Mouse (Mus musculus): ENCODE data around the gene Abhd12b.
A peak's percentile ranks its signal among the peaks of the same experiment; 100 is the strongest.
"Not testable (repeated sequence)": the region's sequence is repeated elsewhere in the genome, so short reads cannot be mapped to it uniquely, and the experiment has no call there.

Abhd12b gene

GRCm38 (mm10) chr12:70139871-70140270 lies 14.1 kb upstream of the Abhd12b start:
- no peak for DNase-seq

DNA sequence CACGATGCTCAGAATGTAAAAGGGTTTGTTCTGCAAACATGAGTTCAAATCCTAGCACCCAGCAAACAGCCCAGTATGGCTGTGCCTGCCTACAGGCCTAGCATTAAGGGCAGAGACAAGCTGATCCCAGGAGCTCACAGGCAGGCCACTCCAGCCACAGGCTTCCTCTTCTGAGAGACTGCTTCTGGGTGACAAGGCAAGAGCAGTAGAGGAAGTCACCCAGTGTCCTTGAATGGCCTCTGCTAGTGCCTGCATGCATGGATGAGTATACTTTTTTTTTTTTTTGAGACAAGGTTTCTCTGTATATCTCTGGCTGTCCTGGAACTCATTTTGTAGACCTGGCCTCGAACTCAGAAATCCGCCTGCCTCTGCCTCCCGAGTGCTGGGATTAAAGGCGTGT lies 13.4 kb upstream of the Abhd12b start:
- peak in 1 of 2 experiments; percentile 38 for DNase-seq

GRCm38 (mm10) chr12:70140993-70141576 lies 12.9 kb upstream of the Abhd12b start:
- DNase-seq = no peak

GRCm38 (mm10) chr12:70144106-70144587 lies 9.8 kb upstream of the Abhd12b start:
- not testable (repeated sequence) for DNase-seq

- peak in 1 of 2 experiments; percentile 62 for DNase-seq
Measured at GRCm38 (mm10) chr12:70144637-70145448, 9.1 kb upstream of the Abhd12b start.

- DNase-seq = no peak
Measured at GRCm38 (mm10) chr12:70145586-70145985, 8.4 kb upstream of the Abhd12b start.

GRCm38 (mm10) chr12:70147986-70148630 lies 5.8 kb upstream of the Abhd12b start:
- DNase-seq = no peak

GRCm38 (mm10) chr12:70148631-70149265 lies 5.2 kb upstream of the Abhd12b start:
- no peak for DNase-seq

GRCm38 (mm10) chr12:70156222-70156621 lies 2.3 kb downstream of the Abhd12b start:
- no peak for DNase-seq

DNA sequence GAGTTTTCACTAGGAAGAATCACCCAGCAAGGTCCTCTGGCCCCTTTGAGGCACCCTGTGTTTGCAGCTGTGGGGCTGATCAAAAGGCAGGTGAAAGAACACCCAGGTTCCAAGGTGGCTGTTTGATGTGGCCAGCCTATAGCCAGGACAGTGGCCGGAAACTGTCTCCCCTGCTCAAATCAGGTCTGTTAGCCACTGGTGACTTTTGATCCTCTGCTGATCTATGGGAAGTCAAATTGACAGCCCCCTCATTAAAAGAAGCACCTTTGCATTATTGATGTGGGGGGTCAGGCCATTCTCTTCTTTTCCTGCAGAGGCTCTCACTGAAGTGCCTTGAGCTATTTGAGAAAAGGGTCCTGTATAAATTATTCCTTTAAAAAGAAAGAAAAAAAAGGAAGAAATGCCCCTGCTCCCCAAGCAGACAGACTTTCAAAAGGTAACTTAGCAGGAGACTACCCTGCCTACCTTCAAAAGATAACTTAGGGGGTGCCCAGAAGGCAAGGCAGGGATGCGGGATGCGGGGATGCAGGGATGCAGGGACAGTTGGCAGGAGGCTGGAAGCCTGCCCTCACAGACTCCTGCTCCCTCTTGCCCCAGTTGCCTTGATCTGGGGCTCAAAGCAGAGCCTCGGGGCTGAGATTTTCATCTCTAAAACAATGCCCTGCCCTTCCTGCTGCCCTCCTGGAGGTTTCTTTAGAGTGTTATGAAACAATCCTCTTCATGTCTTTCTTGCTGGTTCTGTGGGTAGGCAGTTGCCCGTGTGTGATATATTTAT lies 3.5 kb downstream of the Abhd12b start:
- DNase-seq = no peak

GRCm38 (mm10) chr12:70161057-70161456 lies 7.1 kb downstream of the Abhd12b start:
- DNase-seq = no peak

- no peak for DNase-seq
Measured at GRCm38 (mm10) chr12:70164741-70165140, 10.8 kb downstream of the Abhd12b start.

- no peak for DNase-seq
Measured at GRCm38 (mm10) chr12:70167950-70168349, 14.0 kb downstream of the Abhd12b start.

DNA sequence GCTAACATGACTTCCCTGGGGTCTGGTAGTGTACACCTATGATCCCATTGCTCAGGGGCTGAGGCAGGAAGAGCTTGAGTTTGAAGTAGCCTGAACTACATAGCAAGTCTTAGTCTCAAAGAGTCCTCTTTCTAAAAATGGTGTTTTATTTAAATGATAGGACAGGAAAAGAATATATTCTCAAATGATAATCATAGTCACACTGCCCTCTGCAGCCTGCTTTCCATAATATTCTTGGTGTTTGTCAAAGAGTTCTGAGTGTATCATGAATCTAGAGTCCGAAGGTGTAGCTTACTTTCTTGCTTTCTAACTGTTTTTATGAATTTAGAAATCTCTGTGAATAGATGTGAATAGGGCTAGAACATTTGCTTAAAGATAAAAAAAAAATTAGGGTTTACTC lies 16.0 kb downstream of the Abhd12b start:
- no peak for DNase-seq

DNA sequence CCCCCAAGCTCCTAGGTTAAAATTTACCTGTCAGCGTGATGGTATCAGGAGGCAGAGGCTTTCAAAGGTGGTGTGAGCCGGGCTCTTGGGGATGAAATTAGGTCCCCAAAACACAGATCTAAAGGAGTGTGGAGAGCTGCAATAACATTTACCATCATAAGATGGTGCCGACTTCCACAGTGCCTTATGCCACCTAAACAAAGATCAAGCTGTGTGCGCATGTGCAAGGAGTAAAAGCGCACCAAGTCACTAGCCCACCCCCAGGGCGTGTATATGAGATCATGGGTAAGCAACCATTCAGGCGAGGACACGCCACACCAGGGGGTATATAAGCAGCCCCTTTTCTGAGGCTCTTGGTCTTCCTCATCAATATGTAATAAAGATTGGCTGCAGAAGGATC lies 29.6 kb downstream of the Abhd12b start:
- not testable (repeated sequence) for DNase-seq

GRCm38 (mm10) chr12:70184173-70184783 lies 30.3 kb downstream of the Abhd12b start:
- no peak for DNase-seq

GRCm38 (mm10) chr12:70192267-70192727 lies 38.4 kb downstream of the Abhd12b start:
- no peak for DNase-seq

DNA sequence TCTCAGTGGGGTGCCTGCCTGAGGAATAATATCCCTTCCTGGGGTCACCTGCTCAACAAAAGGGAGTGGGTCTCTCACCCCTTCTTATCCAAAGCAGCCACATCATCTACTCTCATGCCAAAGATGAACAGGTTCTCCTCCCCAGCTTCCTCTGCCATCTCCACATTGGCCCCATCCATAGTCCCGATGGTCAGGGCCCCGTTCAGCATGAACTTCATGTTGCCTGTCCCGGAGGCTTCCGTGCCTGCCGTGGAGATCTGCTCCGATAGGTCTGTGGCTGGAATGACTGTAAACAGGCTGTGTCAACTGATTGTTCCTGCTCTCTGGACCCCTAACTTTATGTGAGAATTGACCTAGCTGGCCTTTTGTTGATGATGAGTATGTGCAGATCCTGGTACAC lies 41.5 kb downstream of the Abhd12b start:
- DNase-seq = no peak

DNA sequence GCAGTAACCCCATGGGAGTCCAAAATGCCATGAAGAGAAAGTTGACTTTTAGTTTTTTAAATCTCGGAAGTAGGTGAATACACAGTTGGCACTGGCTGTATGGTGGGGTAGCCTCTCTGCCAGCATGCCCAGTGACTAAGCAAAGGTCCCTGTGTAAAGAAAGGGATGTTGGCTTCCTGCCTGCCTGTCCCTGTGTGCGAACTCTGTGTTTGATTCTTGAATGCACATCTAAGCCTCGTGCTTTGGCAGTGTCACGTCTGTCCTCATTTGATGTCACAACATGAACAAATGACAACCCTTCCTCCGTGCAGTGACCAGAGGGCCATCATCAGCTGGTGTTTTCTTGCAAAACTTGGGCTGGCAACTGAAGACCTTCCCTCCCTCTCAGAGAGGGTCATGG lies 42.4 kb downstream of the Abhd12b start:
- DNase-seq = no peak

GRCm38 (mm10) chr12:70201926-70202529 lies 48.1 kb downstream of the Abhd12b start:
- no peak for DNase-seq

DNA sequence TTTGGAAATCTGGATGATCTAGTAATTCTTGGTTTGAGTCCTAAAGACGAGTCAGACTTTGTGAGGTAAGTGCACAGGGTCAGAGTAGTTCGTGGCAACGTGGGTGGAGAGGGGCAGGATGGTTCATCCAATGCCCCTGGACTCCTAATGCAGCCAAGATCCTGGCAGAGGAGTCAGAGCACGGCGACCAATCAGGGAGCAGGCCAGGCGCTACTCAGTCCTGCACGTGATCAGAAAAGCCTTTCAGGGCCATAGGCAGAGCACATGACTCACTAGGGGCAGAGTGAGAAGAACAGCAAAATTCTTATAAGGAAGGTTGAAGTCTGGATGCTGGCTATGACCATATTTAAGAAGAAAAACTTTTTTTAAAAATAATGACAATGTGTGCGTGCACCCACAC lies 50.5 kb downstream of the Abhd12b start:
- DNase-seq = no peak
